Mouse (Mus musculus): ENCODE results near the gene Smg5.

Smg5 gene

GRCm38 (mm10) chr3:88395742-88396141, 59.7 kb downstream of the Smg5 start:
- DNase-seq, result no peak

GRCm38 (mm10) chr3:88398666-88399065, 62.6 kb downstream of the Smg5 start:
- no peak for DNase-seq

GRCm38 (mm10) chr3:88403522-88404230, 67.6 kb downstream of the Smg5 start:
- DNase-seq, result no peak

- peak; percentile 48 for DNase-seq
Observed at GRCm38 (mm10) chr3:88407090-88407489, 71.0 kb downstream of the Smg5 start.

GRCm38 (mm10) chr3:88407529-88407928, 71.5 kb downstream of the Smg5 start:
- DNase-seq, result no peak

- no peak for DNase-seq
Observed at GRCm38 (mm10) chr3:88408953-88409352, 72.9 kb downstream of the Smg5 start.

- peak; percentile 88 for DNase-seq
Observed at GRCm38 (mm10) chr3:88409741-88410644, 73.9 kb downstream of the Smg5 start, which contains the start of gene Pmf1. Gene Pmf1, minus strand, starts transcription at chr3:88410331.

GRCm38 (mm10) chr3:88410645-88411031, 74.6 kb downstream of the Smg5 start:
- DNase-seq, result no peak

- DNase-seq, result no peak
Observed at GRCm38 (mm10) chr3:88411681-88412080, 75.6 kb downstream of the Smg5 start.
